Mouse (Mus musculus) stomach, embryonic 15.5 days (tissue): ENCODE measurements at regions not wholly inside any gene's neighbourhood (a gene's known extent, or its start where the extent isn't known, plus 50 kb on each side); places are given as distances from the start of the nearest gene placed in this dataset.
A peak's percentile ranks its signal among the peaks of the same experiment; 100 is the strongest.
"Not testable (repeated sequence)": the region's sequence is repeated elsewhere in the genome, so short reads cannot be mapped to it uniquely, and the experiment has no call there.

Experiments used
- ATAC-seq: fragments of 200-750 bp; cut with Nextera tagmentation; 2 replicates; pipeline ENCODE4 v1.8.0; 2017; ENCODE audit warnings: low read depth, moderate number of reproducible peaks, moderate TSS enrichment; ENCODE audit not compliant: insufficient read depth, low FRiP score
- H3K27ac ChIP-seq: fragments of 300-500 bp; sonication (generic); 2 replicates; pipeline ENCODE4 v1.5.1; 2015; ENCODE audit warnings: mild to moderate bottlenecking, inconsistent platforms
- H3K27me3 ChIP-seq: fragments of 300-500 bp; sonication (generic); replicated peaks from 2 replicates; pipeline ENCODE4 v1.6.1; 2015; ENCODE audit warnings: inconsistent platforms
- H3K36me3 ChIP-seq: fragments of 300-500 bp; sonication (generic); 2 replicates; pipeline ENCODE4 v1.6.1; 2015; ENCODE audit warnings: inconsistent platforms
- H3K4me1 ChIP-seq: fragments of 300-500 bp; sonication (generic); 2 replicates; pipeline ENCODE4 v1.6.1; 2015; ENCODE audit warnings: inconsistent platforms
- H3K4me2 ChIP-seq: fragments of 300-500 bp; sonication (generic); 2 replicates; pipeline ENCODE4 v1.6.1; 2015; ENCODE audit warnings: mild to moderate bottlenecking, inconsistent platforms
- H3K4me3 ChIP-seq: fragments of 300-500 bp; sonication (generic); replicated peaks from 2 replicates; pipeline ENCODE4 v1.5.1; 2015; ENCODE audit warnings: inconsistent platforms
- H3K9ac ChIP-seq: fragments of 300-500 bp; sonication (generic); 2 replicates; pipeline ENCODE4 v1.6.1; 2015; ENCODE audit warnings: inconsistent platforms
- H3K9me3 ChIP-seq: fragments of 300-500 bp; sonication (generic); 2 replicates; pipeline ENCODE4 v1.6.1; 2016; ENCODE audit warnings: inconsistent platforms
- WGBS: fragments of 180-500 bp; shearing (Covaris S2); methylation state at CpG from one replicate; pipeline ENCODE4 v1.1.7; 2015; 5-methylcytosine and 5-hydroxymethylcytosine counted together

DNA sequence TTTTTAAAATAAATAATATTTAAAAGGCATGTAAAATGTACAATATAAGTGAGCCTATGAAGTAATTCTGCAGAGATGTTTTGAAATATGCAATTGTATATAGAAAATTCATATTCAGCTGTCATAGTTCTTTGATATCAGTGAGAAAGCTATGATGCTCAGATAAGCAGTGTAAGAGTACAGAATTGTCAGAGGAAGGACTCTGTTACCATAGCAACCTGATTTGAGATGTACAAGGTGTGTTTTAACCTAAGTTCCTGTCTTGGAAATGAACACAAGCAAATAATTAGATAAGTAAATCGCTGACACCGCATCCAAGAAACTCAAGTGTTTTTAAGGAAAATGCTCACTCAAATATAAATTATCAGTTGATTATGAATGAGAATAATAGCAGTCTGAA lies 271.8 kb downstream of the Gabrg2 start:
- no peak overlapping the region for H3K27ac ChIP-seq
- H3K9ac ChIP-seq, result no peak overlapping the region
- H3K9me3 ChIP-seq, result no peaks in the 10 kb centered on the region
- H3K36me3 ChIP-seq, result no peaks in the 10 kb centered on the region
- H3K4me3 ChIP-seq, result no peak overlapping the region
- no peak overlapping the region for H3K4me2 ChIP-seq
- no peak for ATAC-seq
- 90% methylated on average over 2 of the region's 2 CpGs for WGBS
- H3K4me1 ChIP-seq, result no peaks in the 10 kb centered on the region
- H3K27me3 ChIP-seq, result no peaks in the 10 kb centered on the region

DNA sequence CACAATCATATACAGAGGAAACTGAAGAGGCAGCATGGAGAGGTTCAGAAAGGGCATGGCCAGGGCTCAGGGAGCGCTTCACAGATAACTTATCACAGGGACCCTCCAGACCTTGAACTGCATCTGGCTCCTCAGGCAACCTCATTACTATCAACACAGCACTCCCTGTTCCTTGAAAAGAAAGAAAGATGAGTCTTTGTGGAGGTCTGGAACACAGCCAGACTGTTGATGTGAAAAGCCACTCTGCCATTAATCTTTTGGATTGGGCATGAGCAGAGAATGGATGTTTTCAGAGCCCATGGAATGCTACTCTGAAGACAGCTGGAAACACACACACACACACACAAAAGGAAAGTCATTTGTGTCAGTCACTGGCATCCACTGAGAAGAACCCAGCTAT lies 284.0 kb downstream of the Gabrg2 start:
- no peak overlapping the region for H3K4me2 ChIP-seq
- no peaks in the 10 kb centered on the region for H3K27me3 ChIP-seq
- no peaks in the 10 kb centered on the region for H3K9me3 ChIP-seq
- no peak overlapping the region for H3K9ac ChIP-seq
- H3K36me3 ChIP-seq, result no peaks in the 10 kb centered on the region
- H3K4me1 ChIP-seq, result no peaks in the 10 kb centered on the region
- H3K27ac ChIP-seq, result no peak overlapping the region
- H3K4me3 ChIP-seq, result no peak overlapping the region
- WGBS, result 67% methylated on average over 1 of the region's 1 CpGs
- no peak for ATAC-seq

DNA sequence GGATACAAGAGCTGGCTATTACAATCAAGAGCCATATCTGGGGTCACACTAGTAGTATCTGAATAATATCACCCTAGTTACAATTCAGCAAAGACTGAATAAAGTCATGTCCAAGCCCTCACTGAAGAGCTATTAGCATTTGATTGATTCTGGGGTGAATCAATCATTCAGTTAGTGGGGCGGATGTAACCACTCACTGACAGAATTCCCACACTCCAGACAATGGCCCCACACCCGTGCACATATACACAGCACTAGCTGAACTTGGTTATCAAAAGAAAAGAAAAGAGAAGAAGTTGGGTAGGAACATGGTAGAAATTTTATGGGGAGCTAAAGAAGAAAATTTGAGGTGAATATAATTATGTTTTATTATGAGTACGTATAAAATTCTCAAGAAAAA lies 310.0 kb downstream of the Gabrg2 start:
- no peak overlapping the region for H3K4me2 ChIP-seq
- WGBS, result 57% methylated on average over 3 of the region's 3 CpGs

DNA sequence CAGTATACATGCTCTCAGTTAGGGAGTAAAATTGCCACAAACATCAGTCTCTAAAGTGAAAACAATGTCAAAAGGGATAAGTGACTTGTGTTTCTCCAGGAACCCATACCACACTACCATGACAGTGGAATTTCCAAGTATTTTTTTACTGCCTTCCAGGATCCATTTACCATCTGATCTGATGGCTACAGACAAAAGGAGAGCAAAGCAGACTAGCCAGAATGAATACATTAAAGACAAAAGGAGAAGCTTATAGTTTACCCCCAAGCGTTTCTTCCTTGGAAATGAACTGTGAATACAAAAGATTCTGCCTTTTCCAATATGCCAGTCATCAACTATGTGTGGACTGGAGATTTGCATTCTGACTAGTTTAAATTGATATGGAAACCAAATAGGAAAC lies 317.7 kb downstream of the Gabrg2 start:
- Histone ChIP-seq H3K9ac (no peak overlapping the region), H3K27ac (no peak overlapping the region), H3K27me3 (no peaks in the 10 kb centered on the region), H3K4me3 (no peak overlapping the region), H3K36me3 (no peaks in the 10 kb centered on the region), H3K4me1 (no peaks in the 10 kb centered on the region), H3K9me3 (no peaks in the 10 kb centered on the region), H3K4me2 (no peak overlapping the region)
- no peak for ATAC-seq
- WGBS, result 71% methylated on average over 1 of the region's 1 CpGs

More for the DNA sequence above, 310.0 kb downstream of the Gabrg2 start:
- Histone ChIP-seq H3K27ac (no peak overlapping the region), H3K4me1 (no peaks in the 10 kb centered on the region), H3K36me3 (no peaks in the 10 kb centered on the region), H3K9ac (no peak overlapping the region), H3K27me3 (no peaks in the 10 kb centered on the region), H3K9me3 (no peaks in the 10 kb centered on the region), H3K4me3 (no peak overlapping the region)
- no peak for ATAC-seq

DNA sequence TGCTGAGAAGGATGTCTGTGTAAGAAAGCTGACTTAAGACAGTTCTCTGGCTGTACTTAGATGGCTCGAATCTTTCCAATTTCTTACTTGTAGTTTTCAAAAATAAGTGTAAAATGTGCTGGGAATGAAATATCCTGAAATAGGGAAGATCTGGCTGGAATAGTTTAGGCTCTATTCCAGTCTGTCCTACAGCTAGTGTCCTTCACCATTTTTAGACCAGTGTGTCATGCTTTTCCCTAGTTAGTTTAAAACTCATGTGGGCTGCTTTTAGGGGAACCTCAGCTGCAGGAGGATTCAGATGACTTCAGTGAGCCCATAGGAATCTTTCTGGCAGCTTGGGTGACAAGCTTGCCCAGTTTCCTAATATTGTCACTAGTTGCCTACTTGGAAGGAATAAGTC lies 348.1 kb downstream of the Gabrg2 start:
- Histone ChIP-seq H3K9ac (no peak overlapping the region), H3K4me3 (no peak overlapping the region), H3K27me3 (no peaks in the 10 kb centered on the region), H3K4me1 (no peaks in the 10 kb centered on the region), H3K27ac (no peak overlapping the region), H3K4me2 (no peak overlapping the region), H3K36me3 (no peaks in the 10 kb centered on the region), H3K9me3 (no peaks in the 10 kb centered on the region)
- no peak for ATAC-seq
- WGBS, result 70% methylated on average over 1 of the region's 1 CpGs

DNA sequence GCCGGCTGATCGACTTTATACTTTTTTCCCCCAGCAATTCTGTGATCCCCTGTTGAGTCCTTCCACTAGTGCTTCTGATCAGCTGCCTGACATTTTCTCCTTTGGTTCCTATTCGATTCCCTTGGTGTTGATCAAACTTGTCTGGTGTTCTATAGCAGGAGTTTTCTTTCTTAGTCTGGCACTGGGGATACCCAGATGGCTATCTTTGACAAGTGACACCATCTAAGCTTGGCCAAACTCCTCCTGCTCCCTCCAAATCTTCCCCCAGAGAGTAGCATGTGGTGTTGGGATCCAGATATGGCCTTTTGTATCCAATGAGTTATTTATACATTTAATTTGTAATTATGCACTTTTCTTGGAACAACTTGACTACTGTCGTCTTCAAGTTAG lies 355.2 kb downstream of the Gabrg2 start:
- Histone ChIP-seq H3K9ac (no peak overlapping the region), H3K36me3 (no peaks in the 10 kb centered on the region), H3K27ac (no peak overlapping the region), H3K4me1 (no peaks in the 10 kb centered on the region), H3K4me2 (no peak overlapping the region), H3K4me3 (no peak overlapping the region), H3K9me3 (no peaks in the 10 kb centered on the region), H3K27me3 (no peaks in the 10 kb centered on the region)
- no peak for ATAC-seq
- WGBS, result 39% methylated on average over 4 of the region's 4 CpGs

DNA sequence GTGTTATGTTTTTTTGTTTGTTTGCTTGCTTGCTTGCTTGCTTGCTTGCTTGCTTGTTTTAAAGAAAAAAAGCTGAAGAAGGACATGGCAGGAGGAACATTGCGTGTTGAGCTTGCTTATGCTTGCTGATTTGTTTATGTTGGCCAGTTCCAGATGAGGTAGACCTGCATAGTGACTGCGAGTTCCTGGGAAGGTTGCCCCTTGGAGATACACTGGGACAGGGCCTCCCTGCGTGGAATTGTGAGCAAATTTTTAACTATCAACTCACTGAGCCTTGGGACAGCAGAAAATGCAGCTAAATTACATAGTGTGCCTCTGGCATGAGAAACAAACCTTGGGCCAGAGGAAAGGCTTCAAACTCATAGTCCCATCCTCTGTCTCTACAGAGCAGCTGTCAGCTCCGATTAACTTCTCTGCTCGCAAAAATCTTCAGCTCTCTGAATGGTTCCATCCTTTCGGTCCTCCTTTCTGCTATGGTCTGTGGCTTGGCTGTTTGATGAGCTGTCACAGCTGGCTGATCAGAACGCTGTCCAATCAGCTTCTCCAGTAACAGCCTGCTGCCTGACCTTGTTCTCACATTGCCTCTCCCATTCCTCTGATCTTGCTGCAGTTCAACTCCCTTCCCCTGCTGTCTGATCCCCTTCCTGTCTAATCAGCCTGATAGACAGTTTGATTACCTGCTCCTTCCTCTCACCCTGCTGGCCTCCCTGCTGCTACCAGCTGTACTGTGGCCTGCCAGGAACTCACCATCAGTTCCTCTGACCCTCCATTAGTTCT lies 355.7 kb downstream of the Gabrg2 start:
- H3K4me2 ChIP-seq, result 0 out of 2 replicates have a peak overlapping the region, but pooled peaks have one; percentile 8
- no peak; the same call in 1 of the 2 replicates for ATAC-seq
- H3K9me3 ChIP-seq, result no peaks in the 10 kb centered on the region
- no peaks in the 10 kb centered on the region for H3K27me3 ChIP-seq
- H3K9ac ChIP-seq, result no peak overlapping the region
- no peaks in the 10 kb centered on the region for H3K36me3 ChIP-seq
- H3K27ac ChIP-seq, result no peak overlapping the region
- 27% methylated on average over 7 of the region's 7 CpGs for WGBS
- H3K4me3 ChIP-seq, result no peak overlapping the region
- no peaks in the 10 kb centered on the region for H3K4me1 ChIP-seq

DNA sequence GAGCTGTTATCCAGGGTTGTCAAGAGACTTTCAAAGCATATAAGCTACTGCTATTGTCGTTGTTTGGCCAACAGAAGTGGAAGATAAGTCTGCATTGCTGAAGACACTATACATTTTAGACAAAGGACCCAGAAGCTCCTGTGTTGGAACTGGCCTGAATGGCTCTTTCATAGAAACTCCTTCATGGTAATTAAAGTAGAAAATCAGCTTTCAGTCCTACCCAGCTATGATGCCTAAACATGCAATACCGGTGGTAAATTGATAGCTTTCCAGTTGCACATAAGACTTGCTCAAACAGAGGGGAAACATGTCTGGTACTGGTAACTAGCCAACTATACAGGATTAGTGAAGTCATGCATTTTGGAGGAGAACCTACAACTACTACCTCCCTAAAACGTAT lies 356.6 kb downstream of the Gabrg2 start:
- Histone ChIP-seq H3K4me3 (no peak overlapping the region), H3K4me2 (no peak overlapping the region), H3K36me3 (no peaks in the 10 kb centered on the region), H3K4me1 (no peaks in the 10 kb centered on the region), H3K9me3 (no peaks in the 10 kb centered on the region), H3K9ac (no peak overlapping the region), H3K27ac (no peak overlapping the region), H3K27me3 (no peaks in the 10 kb centered on the region)
- no peak for ATAC-seq
- 79% methylated on average over 3 of the region's 3 CpGs for WGBS

DNA sequence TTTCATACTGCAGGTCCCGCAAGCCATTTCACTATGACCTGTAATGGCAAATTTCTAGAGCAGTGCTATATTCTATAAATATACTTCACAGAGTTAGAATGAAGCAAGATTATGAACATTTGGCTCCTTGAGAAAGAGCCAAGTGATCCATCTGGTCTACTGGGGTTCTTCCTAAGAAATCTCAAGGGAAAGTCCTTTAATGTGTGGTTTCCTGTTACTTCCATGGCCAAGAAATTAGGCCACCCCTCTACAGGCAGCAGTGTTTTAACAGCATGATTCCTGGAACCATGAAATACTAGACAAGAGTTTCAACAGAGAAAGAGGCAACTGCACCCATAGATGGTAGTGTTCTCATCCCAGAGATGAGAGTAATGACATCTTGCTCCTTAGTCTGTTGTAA lies 401.7 kb downstream of the Gabrg2 start:
- H3K4me1 ChIP-seq, result no peaks in the 10 kb centered on the region
- H3K27ac ChIP-seq, result no peak overlapping the region
- no peak overlapping the region for H3K4me3 ChIP-seq
- no peaks in the 10 kb centered on the region for H3K27me3 ChIP-seq
- no peaks in the 10 kb centered on the region for H3K9me3 ChIP-seq
- WGBS, result 96% methylated on average over 1 of the region's 1 CpGs
- H3K36me3 ChIP-seq, result no peaks in the 10 kb centered on the region
- H3K9ac ChIP-seq, result no peak overlapping the region
- ATAC-seq, result no peak
- H3K4me2 ChIP-seq, result no peak overlapping the region

DNA sequence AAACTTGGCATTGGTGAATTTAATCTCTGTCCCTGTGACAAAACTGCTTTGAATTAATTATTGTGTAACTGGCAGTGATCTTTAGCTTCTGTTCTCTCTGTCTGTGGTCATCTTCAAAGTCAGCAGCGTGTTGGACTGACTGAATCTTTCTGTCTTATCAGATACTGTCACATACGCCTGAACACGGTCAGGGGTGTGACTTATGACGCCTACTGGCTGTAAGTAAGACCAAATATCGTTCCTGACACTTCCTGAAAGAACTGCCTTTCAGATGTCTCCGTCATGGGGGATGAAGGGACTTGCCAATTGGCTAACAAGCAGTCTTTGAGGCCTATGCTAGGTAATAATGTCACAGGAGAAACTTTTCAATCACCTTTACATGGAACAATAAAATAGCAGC lies 402.2 kb downstream of the Gabrg2 start:
- Histone ChIP-seq H3K4me1 (no peaks in the 10 kb centered on the region), H3K36me3 (no peaks in the 10 kb centered on the region), H3K4me3 (no peak overlapping the region), H3K9ac (no peak overlapping the region), H3K27me3 (no peaks in the 10 kb centered on the region), H3K9me3 (no peaks in the 10 kb centered on the region), H3K4me2 (no peak overlapping the region), H3K27ac (no peak overlapping the region)
- WGBS, result 62% methylated on average over 6 of the region's 6 CpGs
- ATAC-seq, result no peak

DNA sequence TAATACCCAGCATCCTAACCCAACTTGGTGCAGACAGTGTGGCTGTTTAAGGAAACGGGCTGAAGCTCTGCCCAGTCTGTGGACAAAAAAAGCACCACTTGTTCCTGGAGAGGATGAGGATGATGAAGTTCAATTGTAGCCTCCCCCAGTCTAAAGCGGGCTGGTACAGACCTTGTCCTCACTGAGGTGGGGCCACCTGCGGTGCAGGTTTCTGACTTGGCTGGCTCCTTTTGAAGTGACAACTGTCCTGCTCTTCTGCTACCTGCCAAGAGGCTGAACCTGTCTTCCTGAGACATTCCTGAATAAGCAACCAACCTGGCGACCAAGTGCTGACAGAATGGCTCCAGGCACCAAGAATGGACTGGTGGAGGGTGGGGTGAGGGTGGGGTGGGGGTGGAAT lies 409.2 kb downstream of the Gabrg2 start:
- not testable (repeated sequence) for H3K36me3 ChIP-seq, H3K4me1 ChIP-seq, H3K27me3 ChIP-seq, H3K4me3 ChIP-seq, H3K9me3 ChIP-seq, H3K4me2 ChIP-seq, ATAC-seq, H3K9ac ChIP-seq, H3K27ac ChIP-seq
- 79% methylated on average over 4 of the region's 4 CpGs for WGBS
